Comparison of ENCODE assay signal across 8 mouse cellular contexts in genomic region chr8:73618946-73619345, GRCm38 (mm10).
DNase-seq lines count a peak whose midpoint lies in the region; ATAC-seq and TF ChIP-seq lines count a peak whose summit lies in the region.

No protein-coding gene starts in this region.

- DNase-seq in gastrocnemius, adult 18-20 months (ENCODE audit: low spot score): peak; percentile 1
- DNase-seq in gastrocnemius, adult 2 months: no peak
- DNase-seq in 3134 (ENCODE audit: extremely low read depth, insufficient read length, low spot score) (peak; percentile 16), adipocyte (ENCODE audit: low spot score) (peak; percentile 40)
- DNase-seq in induced T-regulatory cell, adult 2 months (ENCODE audit: low read depth): peak; percentile 3
- peak; percentile 13 to 64 for DNase-seq in spleen, postnatal 4 days (ENCODE audit: low spot score in 2 of 2)
- no peak for DNase-seq in ovary, postnatal 14 days (ENCODE audit: low spot score)

- TF ChIP-seq CTCF in gastrocnemius, adult 2 months (IDR thresholded peaks at IDR 0.05): no peak

- no peak for ATAC-seq in activated CD4-positive, CD25-positive, alpha-beta regulatory T cell, adult 4 months

- intact Hi-C loops in gastrocnemius, adult 2 months (cut with DNase I): no loop called here

- no peak overlapping the region for H3K4me3 ChIP-seq in gastrocnemius, adult 2 months

- H3K27ac ChIP-seq in gastrocnemius, adult 2 months: no peak overlapping the region

Comparison
In these comparisons a context has a peak if more than half of its experiments do, and no peak if none do; other contexts are left out.
1. DNase-seq: peak in gastrocnemius, adult 18-20 months (single experiment), 3134 (single experiment), adipocyte (single experiment), induced T-regulatory cell, adult 2 months (single experiment) and spleen, postnatal 4 days (2 of 2); none in gastrocnemius, adult 2 months (single experiment) and ovary, postnatal 14 days (single experiment).